Mouse (Mus musculus) myocyte (in vitro differentiated cells): Measurements from ENCODE around the gene Olfr118.

Experiments
- MAX ChIP-seq: IDR thresholded peaks from one replicate; pipeline ENCODE4 v1.6.1; 2011; ENCODE audit warnings: low read depth, mild to moderate bottlenecking, control low read depth
- POLR2A ChIP-seq: IDR thresholded peaks from one replicate; pipeline ENCODE4 v1.6.1; 2011; ENCODE audit warnings: low read depth, mild to moderate bottlenecking, control low read depth, moderate library complexity; ENCODE audit not compliant: insufficient read length
- POLR2AphosphoS2 ChIP-seq: IDR thresholded peaks from one replicate; pipeline ENCODE4 v1.6.1; 2011; ENCODE audit warnings: low read depth, control low read depth; ENCODE audit not compliant: insufficient read length

DNA sequence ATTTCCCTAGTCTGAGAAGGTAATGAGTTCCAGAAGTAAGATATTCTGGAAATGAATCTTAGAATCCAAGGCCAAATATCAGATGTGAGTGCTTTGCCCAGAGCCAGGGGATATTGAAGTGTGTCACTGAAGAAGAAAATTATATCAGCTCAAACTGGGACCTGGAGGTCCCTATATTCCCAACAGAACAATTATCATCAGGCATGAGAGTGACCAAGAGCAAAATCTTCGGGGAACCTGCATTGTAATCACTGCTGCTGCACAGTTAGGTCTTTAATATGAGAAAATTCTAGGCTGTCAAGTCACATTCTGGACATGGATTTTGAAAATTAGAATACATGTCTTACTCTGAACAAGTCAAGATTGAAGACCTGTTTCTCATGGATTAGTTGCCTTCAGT is 3.1 kb upstream of the Olfr118 start, which contains the start of gene Olfr117:
- TF ChIP-seq MAX = no peak
- TF ChIP-seq POLR2A = no peak
- TF ChIP-seq POLR2AphosphoS2 = no peak
